Mouse (Mus musculus) embryonic facial prominence, embryonic 13.5 days (tissue): ENCODE results near the gene Klhl29. TPM values are rescaled to one million over a fixed set of nuclear protein-coding genes. Genes with fewer than 3 reads are reported as not detected.

Source experiments
- ATAC-seq: fragments of 200-750 bp; cut with Nextera tagmentation; 2 replicates; pipeline ENCODE4 v1.8.0; 2017; ENCODE audit warnings: low read depth; ENCODE audit not compliant: insufficient number of reproducible peaks, insufficient read depth, low FRiP score, low TSS enrichment
- H3K27ac ChIP-seq: fragments of 300-500 bp; sonication (generic); 2 replicates; pipeline ENCODE4 v1.5.1; 2015; ENCODE audit warnings: moderate library complexity, mild to moderate bottlenecking, inconsistent platforms
- H3K27me3 ChIP-seq: fragments of 300-500 bp; sonication (generic); 2 replicates; pipeline ENCODE4 v1.6.1; 2015; ENCODE audit warnings: mild to moderate bottlenecking, inconsistent platforms
- H3K36me3 ChIP-seq: fragments of 300-500 bp; sonication (generic); 2 replicates; pipeline ENCODE4 v1.6.1; 2015; ENCODE audit warnings: mild to moderate bottlenecking, inconsistent platforms
- H3K4me1 ChIP-seq: fragments of 300-500 bp; sonication (generic); 2 replicates; pipeline ENCODE4 v1.6.1; 2015; ENCODE audit warnings: inconsistent platforms
- H3K4me2 ChIP-seq: fragments of 300-500 bp; sonication (generic); 2 replicates; pipeline ENCODE4 v1.6.1; 2015; ENCODE audit warnings: moderate library complexity, mild to moderate bottlenecking, inconsistent platforms
- H3K4me3 ChIP-seq: fragments of 300-500 bp; sonication (generic); 2 replicates; pipeline ENCODE4 v1.5.1; 2015; ENCODE audit warnings: mild to moderate bottlenecking, inconsistent platforms
- H3K9ac ChIP-seq: fragments of 300-500 bp; sonication (generic); 2 replicates; pipeline ENCODE4 v1.6.1; 2015; ENCODE audit warnings: mild to moderate bottlenecking, inconsistent platforms
- H3K9me3 ChIP-seq: fragments of 300-500 bp; sonication (generic); 2 replicates; pipeline ENCODE4 v1.6.1; 2016; ENCODE audit warnings: inconsistent platforms
- WGBS: fragments of 180-500 bp; shearing (Covaris S2); methylation state at CpG from one replicate; pipeline ENCODE4 v1.1.7; 2015; ENCODE audit warnings: mixed read lengths; 5-methylcytosine and 5-hydroxymethylcytosine counted together
- polyA plus RNA-seq: library from polyadenylated mRNA; unstranded; fragments of >200 nt; fragmentation: Nextera tagmentation; extraction: Ambion mirVana; gene quantifications from 2 replicates; pipeline ENCODE4 v1.2.1, GENCODE M21; 2015

The Klhl29 gene
- polyA plus RNA-seq, 1 experiment from 2014 or later: 2.0 TPM

DNA sequence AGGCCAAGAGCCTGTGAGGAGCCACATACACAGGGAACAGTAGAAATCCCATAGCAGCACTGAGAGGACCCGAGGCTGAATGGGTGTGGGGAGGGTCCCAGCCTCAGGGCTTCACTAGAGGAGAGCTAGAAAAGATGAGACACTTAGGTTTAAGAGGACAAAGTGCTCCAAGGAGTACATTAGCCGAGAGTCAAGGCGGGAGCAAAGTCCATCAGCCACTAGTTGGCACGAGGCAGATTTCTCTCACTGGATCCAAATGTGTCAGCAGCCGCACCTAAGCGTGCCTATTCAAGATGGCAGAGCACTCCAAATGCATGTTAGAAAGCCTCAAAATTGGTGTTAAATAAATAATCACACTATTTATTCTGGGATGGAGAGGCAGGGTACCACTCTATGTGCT is 90.5 kb downstream of the Klhl29 start:
- Histone ChIP-seq H3K36me3 (0 out of 2 replicates have a peak, but pooled peaks cover 3% of the 10 kb centered on the region), H3K27ac (no peak overlapping the region), H3K27me3 (no peaks in the 10 kb centered on the region), H3K4me3 (no peak overlapping the region), H3K9me3 (no peaks in the 10 kb centered on the region), H3K4me2 (no peak overlapping the region), H3K4me1 (peaks cover 23% of the 10 kb centered on the region), H3K9ac (no peak overlapping the region)
- 85% methylated on average over 6 of the region's 6 CpGs for WGBS
- no peak for ATAC-seq

DNA sequence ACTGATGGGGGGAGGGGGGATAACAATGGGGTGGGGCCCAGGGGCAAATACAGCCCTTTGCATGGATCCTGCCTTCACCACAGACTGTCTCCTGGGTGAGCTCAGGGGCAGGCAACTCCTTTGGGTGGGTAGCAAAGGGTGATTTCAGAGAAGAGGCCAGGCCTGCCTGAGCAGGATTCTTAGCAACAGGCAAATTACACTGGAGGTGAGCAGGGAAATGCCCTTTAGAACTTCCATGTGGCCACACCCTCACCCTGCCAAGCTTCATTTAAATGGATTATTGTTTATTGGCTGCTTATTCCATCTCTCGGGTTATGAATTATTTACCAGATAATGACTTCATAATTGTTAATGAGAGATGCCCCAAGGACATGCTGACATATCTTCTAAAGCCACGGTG is 91.8 kb downstream of the Klhl29 start:
- no peak overlapping the region for H3K9ac ChIP-seq
- 60% methylated on average over 2 of the region's 2 CpGs for WGBS
- no peak overlapping the region for H3K4me2 ChIP-seq
- peaks cover 27% of the 10 kb centered on the region for H3K4me1 ChIP-seq
- H3K27ac ChIP-seq: no peak overlapping the region
- no peak overlapping the region for H3K4me3 ChIP-seq
- 0 out of 2 replicates have a peak, but pooled peaks cover 3% of the 10 kb centered on the region for H3K36me3 ChIP-seq
- H3K27me3 ChIP-seq: no peaks in the 10 kb centered on the region; the same call in 1 of the 2 replicates
- no peaks in the 10 kb centered on the region for H3K9me3 ChIP-seq
- peak; percentile 46; the same call in 1 of the 2 replicates for ATAC-seq

DNA sequence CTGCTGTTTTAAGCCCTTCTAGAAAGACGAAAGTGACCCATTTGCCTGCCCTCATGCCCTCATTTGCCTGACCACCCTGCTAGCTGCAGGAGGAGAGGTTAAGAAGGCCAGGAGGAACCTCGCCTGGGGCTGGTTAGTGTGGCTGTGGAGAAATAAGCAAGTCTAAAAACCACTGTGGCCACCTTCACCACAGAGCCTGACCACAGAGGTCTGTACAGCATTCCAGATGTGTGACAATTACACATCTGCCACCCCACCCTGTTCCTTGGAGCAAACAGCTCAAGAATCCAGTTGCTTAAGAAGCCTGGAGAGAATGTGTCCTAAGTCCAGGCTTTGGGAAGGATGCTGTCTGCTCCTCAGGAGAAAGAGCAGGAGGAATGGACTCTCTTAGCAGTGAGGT is 92.9 kb downstream of the Klhl29 start:
- no peak for ATAC-seq
- peaks cover 27% of the 10 kb centered on the region for H3K4me1 ChIP-seq
- no peaks in the 10 kb centered on the region; the same call in 1 of the 2 replicates for H3K27me3 ChIP-seq
- H3K9ac ChIP-seq: no peak overlapping the region
- no peak overlapping the region for H3K4me3 ChIP-seq
- no peak overlapping the region for H3K27ac ChIP-seq
- 38% methylated on average over 2 of the region's 2 CpGs for WGBS
- H3K4me2 ChIP-seq: no peak overlapping the region
- 0 out of 2 replicates have a peak, but pooled peaks cover 3% of the 10 kb centered on the region for H3K36me3 ChIP-seq
- no peaks in the 10 kb centered on the region for H3K9me3 ChIP-seq

DNA sequence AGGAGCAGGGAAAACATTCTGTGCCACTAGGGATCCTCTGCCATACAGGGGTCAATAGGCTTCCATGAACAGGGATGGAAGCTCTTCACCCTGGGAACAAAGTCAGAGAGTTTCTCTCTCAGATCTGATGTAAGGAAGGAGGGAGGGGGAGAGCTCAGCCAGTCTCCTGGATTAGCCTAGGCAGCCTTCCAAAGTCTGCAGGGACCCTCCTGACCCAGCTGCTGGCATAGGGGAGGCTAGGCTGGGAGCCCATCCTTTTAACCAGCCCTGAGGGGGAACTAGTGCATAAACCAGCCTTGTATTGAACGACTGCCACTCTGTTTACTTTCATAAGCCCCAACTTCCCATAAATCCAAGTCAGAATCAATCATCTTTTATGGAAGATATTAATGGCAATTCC is 95.6 kb downstream of the Klhl29 start:
- Histone ChIP-seq H3K4me1 (peaks cover 43% of the 10 kb centered on the region), H3K4me2 (no peak overlapping the region), H3K9ac (no peak overlapping the region), H3K27me3 (no peaks in the 10 kb centered on the region; the same call in 1 of the 2 replicates), H3K36me3 (0 out of 2 replicates have a peak, but pooled peaks cover 2% of the 10 kb centered on the region), H3K9me3 (no peaks in the 10 kb centered on the region), H3K4me3 (no peak overlapping the region), H3K27ac (no peak overlapping the region)
- ATAC-seq: no peak
- WGBS: 35% methylated on average over 1 of the region's 1 CpGs

DNA sequence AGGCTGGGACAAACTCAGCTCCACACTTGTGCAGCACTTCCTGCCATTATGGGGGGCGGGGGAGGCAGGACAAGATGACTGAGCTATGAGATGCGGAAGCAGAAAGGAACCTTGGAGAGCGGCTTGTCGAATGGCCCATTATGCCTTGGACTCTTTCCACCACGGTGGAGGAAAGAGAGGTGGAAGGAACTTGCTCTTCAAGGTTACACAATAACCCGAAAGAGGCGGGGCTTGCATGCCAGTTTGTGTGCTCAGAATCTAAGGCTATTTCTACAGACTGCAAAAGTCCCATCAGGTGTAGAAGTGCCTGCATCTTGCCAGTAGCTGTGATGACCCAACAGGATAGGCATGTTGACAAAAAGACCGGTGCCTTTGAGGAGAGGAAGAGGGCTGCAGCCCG is 98.5 kb downstream of the Klhl29 start:
- WGBS: 64% methylated on average over 9 of the region's 9 CpGs
- no peaks in the 10 kb centered on the region for H3K36me3 ChIP-seq
- no peaks in the 10 kb centered on the region for H3K9me3 ChIP-seq
- no peak overlapping the region for H3K9ac ChIP-seq
- H3K4me1 ChIP-seq: peaks cover 49% of the 10 kb centered on the region
- H3K4me3 ChIP-seq: no peak overlapping the region
- ATAC-seq: no peak
- no peaks in the 10 kb centered on the region; the same call in 1 of the 2 replicates for H3K27me3 ChIP-seq
- no peak overlapping the region for H3K27ac ChIP-seq
- H3K4me2 ChIP-seq: no peak overlapping the region

DNA sequence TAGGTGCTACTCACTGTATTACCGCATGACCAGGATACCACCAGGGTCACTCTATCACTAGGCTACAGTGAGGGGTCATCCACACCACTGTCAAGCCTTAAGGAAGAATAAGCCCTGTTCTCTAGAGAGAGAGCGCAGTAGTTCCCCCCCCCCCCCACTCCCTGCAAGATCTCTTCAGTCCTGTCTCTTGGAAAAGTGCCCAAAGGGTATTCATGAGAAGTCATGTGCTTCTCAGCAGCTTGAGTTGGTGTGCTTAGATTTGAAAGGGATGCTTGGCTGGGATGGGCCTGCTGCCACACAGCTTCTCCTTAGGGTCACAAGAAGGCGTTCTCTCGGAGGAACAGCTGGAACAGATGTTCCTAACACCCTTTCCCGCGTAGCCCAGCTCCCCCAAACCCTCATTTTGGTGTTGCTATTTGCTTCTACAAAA is 100.0 kb downstream of the Klhl29 start:
- Histone ChIP-seq H3K9me3 (no peaks in the 10 kb centered on the region), H3K4me1 (peaks cover 43% of the 10 kb centered on the region), H3K27ac (peak overlapping the region; percentile 28; the same call in 1 of the 2 replicates), H3K27me3 (peaks cover 1% of the 10 kb centered on the region; the same call in 1 of the 2 replicates), H3K4me2 (no peak overlapping the region), H3K36me3 (no peaks in the 10 kb centered on the region), H3K9ac (no peak overlapping the region), H3K4me3 (no peak overlapping the region)
- WGBS: 55% methylated on average over 6 of the region's 6 CpGs
- ATAC-seq: no peak

DNA sequence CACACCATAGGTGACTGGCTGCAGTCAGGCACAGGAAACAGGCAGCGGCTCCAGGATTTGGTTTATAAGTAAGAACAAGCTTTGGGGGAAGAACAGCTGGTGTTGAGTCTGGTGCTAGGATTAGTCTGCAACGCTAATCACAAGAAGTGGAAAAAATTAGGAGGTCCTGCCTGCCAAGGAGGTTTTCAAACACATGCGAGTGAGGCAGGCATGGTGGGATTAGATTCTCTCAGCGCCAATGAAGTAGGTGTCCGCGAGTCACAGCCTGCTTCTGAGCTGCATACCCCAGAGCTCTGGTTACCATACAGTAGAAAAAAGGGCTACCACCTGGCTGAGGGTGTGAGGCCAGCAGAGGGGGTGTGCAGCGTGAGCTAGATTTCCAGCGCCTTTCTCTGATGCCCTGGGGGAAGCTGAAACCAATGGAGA is 101.0 kb downstream of the Klhl29 start:
- ATAC-seq: peak; percentile 77
- Histone ChIP-seq H3K36me3 (no peaks in the 10 kb centered on the region), H3K27me3 (peaks cover 2% of the 10 kb centered on the region; the same call in 1 of the 2 replicates), H3K4me2 (no peak overlapping the region), H3K9me3 (no peaks in the 10 kb centered on the region), H3K4me1 (peaks cover 35% of the 10 kb centered on the region), H3K9ac (no peak overlapping the region), H3K4me3 (no peak overlapping the region), H3K27ac (peak overlapping the region; percentile 57)
- 23% methylated on average over 8 of the region's 8 CpGs for WGBS

DNA sequence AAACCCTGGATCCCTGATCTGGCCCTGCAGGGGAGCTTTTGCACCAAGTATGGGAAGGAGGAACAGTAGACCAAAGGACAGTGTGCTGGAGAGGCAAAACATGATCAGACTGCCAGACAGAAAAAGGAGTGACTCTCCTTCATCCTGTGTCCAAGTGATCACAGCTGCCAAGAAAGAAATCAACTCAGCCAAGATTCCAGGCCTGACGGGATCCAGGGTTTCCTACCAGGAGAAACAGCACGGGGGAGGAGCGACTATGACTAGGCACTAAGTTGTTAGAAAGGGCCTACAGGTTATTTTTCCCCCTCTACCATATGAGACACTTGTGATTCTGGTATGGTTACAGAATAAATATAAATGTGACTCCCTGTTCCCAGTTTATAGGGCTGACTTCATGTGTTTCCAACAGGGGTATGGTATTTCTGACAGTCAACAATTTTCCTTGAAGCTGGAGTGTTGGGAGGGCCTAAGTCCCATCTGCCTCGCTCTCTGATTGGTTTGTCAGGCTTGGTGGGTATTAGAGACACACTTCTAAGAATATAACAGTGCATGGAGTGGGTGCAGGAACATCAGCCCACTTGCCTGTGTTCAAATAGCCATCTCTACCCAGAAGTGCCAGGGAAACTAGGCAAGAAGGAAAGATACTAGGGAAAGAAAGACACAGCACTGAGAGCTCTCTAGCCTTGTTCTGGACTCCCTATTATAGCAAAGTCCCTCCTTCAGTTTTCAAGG is 102.0 kb downstream of the Klhl29 start:
- ATAC-seq: no peak

DNA sequence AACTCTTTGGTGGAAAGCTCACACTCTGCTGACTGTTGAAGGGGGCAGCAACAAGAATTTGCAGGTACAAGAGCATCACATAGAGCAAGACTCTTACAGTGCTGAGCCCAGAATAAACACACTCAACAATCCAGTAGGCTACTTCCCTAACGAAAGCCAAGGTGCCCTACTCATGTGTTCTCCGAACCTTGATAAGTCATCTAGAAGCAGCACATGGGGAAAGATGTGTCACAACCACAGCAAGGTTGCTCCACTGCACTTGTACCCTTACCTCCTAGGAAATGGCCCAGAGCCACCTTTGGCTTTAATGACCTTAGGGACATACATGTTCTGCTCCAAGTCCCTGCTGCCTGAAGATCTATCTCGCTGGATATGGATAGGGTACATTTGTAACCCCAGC is 105.0 kb downstream of the Klhl29 start:
- Histone ChIP-seq H3K36me3 (no peaks in the 10 kb centered on the region), H3K4me2 (no peak overlapping the region), H3K27ac (no peak overlapping the region), H3K4me1 (peaks cover 52% of the 10 kb centered on the region), H3K27me3 (0 out of 2 replicates have a peak, but pooled peaks cover 2% of the 10 kb centered on the region), H3K9ac (no peak overlapping the region), H3K4me3 (no peak overlapping the region), H3K9me3 (no peaks in the 10 kb centered on the region)
- 90% methylated on average over 3 of the region's 3 CpGs for WGBS
- ATAC-seq: no peak

More for the DNA sequence above, 102.0 kb downstream of the Klhl29 start:
- no peaks in the 10 kb centered on the region for H3K36me3 ChIP-seq
- 78% methylated on average over 4 of the region's 4 CpGs for WGBS
- peaks cover 43% of the 10 kb centered on the region for H3K4me1 ChIP-seq
- no peak overlapping the region for H3K9ac ChIP-seq
- no peak overlapping the region for H3K4me2 ChIP-seq
- H3K27me3 ChIP-seq: 0 out of 2 replicates have a peak, but pooled peaks cover 2% of the 10 kb centered on the region
- H3K27ac ChIP-seq: no peak overlapping the region
- H3K9me3 ChIP-seq: no peaks in the 10 kb centered on the region
- H3K4me3 ChIP-seq: no peak overlapping the region

DNA sequence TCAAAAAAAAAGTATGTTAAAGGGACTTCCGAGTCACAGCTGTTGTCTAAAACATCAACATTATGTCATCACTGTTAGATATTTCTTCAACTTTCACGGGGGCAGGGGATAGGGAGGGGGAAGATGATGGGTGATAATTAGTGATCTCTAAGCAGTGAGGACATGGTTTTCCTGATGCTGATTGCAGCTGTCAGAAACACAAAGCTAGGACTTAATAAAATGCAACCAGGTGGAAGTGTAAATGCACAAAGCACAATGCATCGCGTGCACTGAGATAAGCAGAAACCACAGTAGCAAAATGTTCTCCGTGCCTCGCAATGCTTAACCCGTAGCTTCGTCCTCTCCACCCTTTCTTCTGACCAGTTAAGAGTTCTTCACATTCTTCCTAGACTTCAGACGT is 105.5 kb downstream of the Klhl29 start:
- Histone ChIP-seq H3K4me1 (peaks cover 46% of the 10 kb centered on the region), H3K27ac (no peak overlapping the region), H3K9me3 (no peaks in the 10 kb centered on the region), H3K4me3 (no peak overlapping the region), H3K27me3 (0 out of 2 replicates have a peak, but pooled peaks cover 2% of the 10 kb centered on the region), H3K9ac (no peak overlapping the region), H3K36me3 (no peaks in the 10 kb centered on the region), H3K4me2 (no peak overlapping the region)
- no peak for ATAC-seq
- WGBS: 56% methylated on average over 9 of the region's 9 CpGs

DNA sequence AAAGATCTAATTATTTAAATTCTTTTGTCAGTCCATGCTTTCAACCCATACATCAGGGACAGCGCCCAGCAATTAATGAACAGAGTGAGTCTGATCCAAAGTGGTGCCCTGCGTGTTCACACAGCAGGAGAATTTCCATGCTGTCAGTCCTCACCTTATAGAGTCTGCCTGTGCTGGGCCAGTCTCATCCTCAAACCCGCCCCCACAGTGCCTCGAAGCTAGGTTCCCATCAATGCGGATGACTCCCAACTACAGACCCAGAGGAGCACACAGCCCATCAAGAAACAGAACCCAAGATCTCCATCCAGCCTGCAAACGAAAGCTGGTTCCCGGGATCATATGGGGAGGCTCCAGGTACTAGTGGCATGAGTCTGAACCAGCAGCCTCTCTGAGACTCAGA is 106.4 kb downstream of the Klhl29 start:
- no peak for ATAC-seq
- Histone ChIP-seq H3K27ac (no peak overlapping the region), H3K4me2 (no peak overlapping the region), H3K36me3 (no peaks in the 10 kb centered on the region), H3K27me3 (0 out of 2 replicates have a peak, but pooled peaks cover 2% of the 10 kb centered on the region), H3K4me1 (peaks cover 39% of the 10 kb centered on the region), H3K4me3 (no peak overlapping the region), H3K9me3 (no peaks in the 10 kb centered on the region), H3K9ac (no peak overlapping the region)
- WGBS: 64% methylated on average over 7 of the region's 7 CpGs

DNA sequence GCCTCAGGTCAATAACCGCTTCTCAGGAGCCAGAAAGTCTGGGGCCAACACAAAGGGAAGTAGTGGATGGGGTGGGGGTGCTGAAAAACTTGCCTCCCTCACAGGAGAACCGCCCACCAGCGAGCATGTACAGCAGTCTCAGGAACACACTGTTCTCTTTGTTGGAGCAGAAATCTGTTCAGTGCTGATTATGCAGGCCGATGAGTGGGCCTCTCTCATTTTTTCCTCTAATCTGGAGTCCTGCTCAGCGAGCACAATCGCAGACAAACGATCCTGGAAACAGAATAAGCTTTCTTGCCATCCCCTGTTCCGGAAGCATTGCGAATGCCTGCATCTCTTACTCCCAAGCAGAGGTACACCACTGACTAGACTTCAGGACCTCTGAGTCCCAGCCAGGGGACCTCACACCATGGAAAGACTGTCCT is 107.3 kb downstream of the Klhl29 start:
- Histone ChIP-seq H3K4me2 (no peak overlapping the region), H3K4me3 (no peak overlapping the region), H3K27ac (peak overlapping the region; percentile 82), H3K27me3 (0 out of 2 replicates have a peak, but pooled peaks cover 2% of the 10 kb centered on the region), H3K9me3 (no peaks in the 10 kb centered on the region), H3K36me3 (no peaks in the 10 kb centered on the region), H3K9ac (no peak overlapping the region), H3K4me1 (peaks cover 31% of the 10 kb centered on the region)
- 15% methylated on average over 9 of the region's 9 CpGs for WGBS
- 0 out of 2 replicates have a peak, but pooled peaks have one; percentile 33 for ATAC-seq
